Mouse (Mus musculus) liver, embryonic 16.5 days (tissue): ENCODE data around the gene Tcf20. TPM values are rescaled to one million over a fixed set of nuclear protein-coding genes. Genes with fewer than 3 reads are reported as not detected.

Source experiments
- ATAC-seq: fragments of 200-750 bp; cut with Nextera tagmentation; 2 replicates; pipeline ENCODE4 v1.8.0; 2017; ENCODE audit warnings: low read depth, mild to moderate bottlenecking, moderate number of reproducible peaks, moderate library complexity
- H3K27ac ChIP-seq: fragments of 300-500 bp; sonication (generic); 2 replicates; pipeline ENCODE4 v1.5.1; 2014; ENCODE audit warnings: mild to moderate bottlenecking, low read length
- H3K27me3 ChIP-seq: fragments of 300-500 bp; sonication (generic); 2 replicates; pipeline ENCODE4 v1.6.1; 2014; ENCODE audit warnings: low read depth, low read length, mixed read lengths; ENCODE audit not compliant: control insufficient read depth, insufficient read depth
- H3K36me3 ChIP-seq: fragments of 300-500 bp; sonication (generic); 2 replicates; pipeline ENCODE4 v1.6.1; 2014; ENCODE audit warnings: mild to moderate bottlenecking; ENCODE audit not compliant: control insufficient read depth, insufficient read depth
- H3K4me1 ChIP-seq: fragments of 300-500 bp; sonication (generic); 2 replicates; pipeline ENCODE4 v1.6.1; 2014; ENCODE audit warnings: low read depth, low read length, mixed read lengths; ENCODE audit not compliant: control insufficient read depth
- H3K4me2 ChIP-seq: fragments of 300-500 bp; sonication (generic); 2 replicates; pipeline ENCODE4 v1.6.1; 2014; ENCODE audit warnings: low read depth, low read length, mixed read lengths
- H3K4me3 ChIP-seq: fragments of 300-500 bp; sonication (generic); 2 replicates; pipeline ENCODE4 v1.5.1; 2014; ENCODE audit warnings: low read depth, mild to moderate bottlenecking, low read length
- H3K9ac ChIP-seq: fragments of 300-500 bp; sonication (generic); 2 replicates; pipeline ENCODE4 v1.6.1; 2014; ENCODE audit warnings: low read depth, low read length
- H3K9me3 ChIP-seq: fragments of 300-500 bp; sonication (generic); replicated peaks from 2 replicates; pipeline ENCODE4 v1.6.1; 2016; ENCODE audit warnings: low read length; ENCODE audit not compliant: control insufficient read depth
- WGBS: fragments of 180-500 bp; shearing (Covaris S2); extraction: QIAGEN DNeasy Blood & Tissue Kit; methylation state at CpG from one replicate; pipeline ENCODE4 v1.1.7; 2014; ENCODE audit not compliant: insufficient replicate concordance; 5-methylcytosine and 5-hydroxymethylcytosine counted together
- polyA plus RNA-seq: library from polyadenylated mRNA; unstranded; fragments of >200 nt; fragmentation: Nextera tagmentation; extraction: Ambion mirVana; gene quantifications from 2 replicates; pipeline ENCODE4 v1.2.1, GENCODE M21; 2015

Gene Tcf20
- polyA plus RNA-seq, 1 experiment from 2014 or later: 2.1 TPM

- 51% methylated on average over 7 of the region's 7 CpGs for whole genome bisulfite sequencing
- no peak for ATAC-seq
Observed at GRCm38 (mm10) chr15:82904526-82904925, 83.1 kb downstream of the Tcf20 start.

DNA sequence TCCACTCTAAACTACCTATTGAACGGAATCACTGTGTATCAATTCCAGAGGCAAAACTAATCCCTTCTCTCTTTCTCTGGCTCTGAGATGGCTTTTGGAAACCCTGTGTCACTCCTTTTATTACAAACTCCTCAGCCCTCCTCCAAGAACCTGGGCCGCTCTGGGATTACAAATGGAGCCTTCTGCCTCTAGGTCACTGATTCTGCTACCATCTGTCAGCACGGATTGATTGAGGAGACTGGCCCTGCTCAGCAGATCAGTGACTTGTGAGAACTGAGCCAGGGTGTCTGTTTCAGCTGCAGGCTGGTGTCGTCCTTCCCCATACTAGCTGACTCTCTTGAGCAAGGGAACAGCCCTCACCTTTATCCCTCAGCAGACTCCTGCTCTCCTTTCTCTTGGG, 85.2 kb downstream of the Tcf20 start:
- ATAC-seq: no peak
- 63% methylated on average over 4 of the region's 4 CpGs for WGBS
- H3K4me1 ChIP-seq: peaks cover 14% of the 10 kb centered on the region

More at GRCm38 (mm10) chr15:82904526-82904925, 83.1 kb downstream of the Tcf20 start:
- no peak overlapping the region for H3K27ac ChIP-seq
- H3K4me2 ChIP-seq: no peak overlapping the region
- H3K9ac ChIP-seq: no peak overlapping the region
- no peaks in the 10 kb centered on the region for H3K27me3 ChIP-seq
- H3K4me3 ChIP-seq: no peak overlapping the region
- no peaks in the 10 kb centered on the region for H3K9me3 ChIP-seq
- peaks cover 6% of the 10 kb centered on the region for H3K4me1 ChIP-seq
- no peaks in the 10 kb centered on the region for H3K36me3 ChIP-seq

DNA sequence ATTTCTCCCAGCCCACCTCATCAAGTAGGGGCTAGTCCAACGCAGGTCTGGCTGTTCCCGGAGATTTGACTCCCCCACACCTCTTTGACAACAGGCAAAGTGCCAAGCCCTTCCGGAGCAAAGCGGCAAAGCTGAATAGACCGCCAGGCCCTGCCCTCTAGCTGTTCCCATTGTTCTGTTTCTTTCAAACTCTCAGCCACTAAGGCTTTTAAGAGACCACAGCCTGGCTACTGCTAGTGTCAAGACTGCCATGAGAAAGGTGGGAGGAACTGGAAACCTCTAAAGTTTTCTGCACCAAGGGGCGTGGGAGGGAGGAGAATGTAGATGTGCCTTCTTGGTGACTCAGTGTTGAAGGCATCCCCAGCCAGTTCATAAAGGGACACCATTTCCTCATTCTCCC, 86.4 kb downstream of the Tcf20 start:
- H3K9ac ChIP-seq: no peak overlapping the region
- no peak for ATAC-seq
- no peaks in the 10 kb centered on the region for H3K27me3 ChIP-seq
- 56% methylated on average over 6 of the region's 6 CpGs for WGBS
- no peak overlapping the region for H3K4me3 ChIP-seq
- H3K4me2 ChIP-seq: no peak overlapping the region
- H3K4me1 ChIP-seq: peaks cover 15% of the 10 kb centered on the region
- H3K36me3 ChIP-seq: no peaks in the 10 kb centered on the region
- no peaks in the 10 kb centered on the region for H3K9me3 ChIP-seq
- no peak overlapping the region for H3K27ac ChIP-seq

More for the DNA sequence above, 85.2 kb downstream of the Tcf20 start:
- Histone ChIP-seq H3K27ac (no peak overlapping the region), H3K27me3 (no peaks in the 10 kb centered on the region), H3K36me3 (no peaks in the 10 kb centered on the region), H3K9me3 (no peaks in the 10 kb centered on the region), H3K4me2 (no peak overlapping the region), H3K4me3 (no peak overlapping the region), H3K9ac (no peak overlapping the region)

DNA sequence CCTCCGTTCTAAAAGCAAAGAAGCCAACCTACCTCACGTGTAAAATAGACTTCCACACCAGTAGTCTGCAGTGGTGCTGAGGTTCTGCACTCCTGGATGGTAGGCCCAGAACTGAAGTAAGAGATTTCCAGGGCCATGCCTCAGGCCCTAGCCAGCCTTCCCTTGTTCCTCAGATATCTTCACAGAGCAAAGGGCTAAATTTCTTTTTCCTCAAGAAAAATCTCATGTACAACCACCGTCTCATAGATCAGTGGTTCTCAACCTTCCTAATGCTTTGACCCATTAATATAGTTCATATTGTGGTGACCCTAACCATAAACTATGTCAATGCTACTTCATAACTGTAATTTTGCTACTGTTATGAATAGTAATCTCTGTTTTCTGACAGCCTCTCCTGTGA, 87.3 kb downstream of the Tcf20 start:
- Histone ChIP-seq H3K9me3 (no peaks in the 10 kb centered on the region), H3K27me3 (no peaks in the 10 kb centered on the region), H3K27ac (no peak overlapping the region), H3K4me1 (peaks cover 18% of the 10 kb centered on the region), H3K9ac (no peak overlapping the region; the same call in 1 of the 2 replicates), H3K4me3 (no peak overlapping the region), H3K4me2 (peak overlapping the region; percentile 93), H3K36me3 (no peaks in the 10 kb centered on the region)
- 21% methylated on average over 3 of the region's 3 CpGs for WGBS
- no peak for ATAC-seq

GRCm38 (mm10) chr15:82899676-82900301, 87.9 kb downstream of the Tcf20 start:
- peak; percentile 92 for ATAC-seq
- H3K4me3 ChIP-seq: peak overlapping the region; percentile 97
- peaks cover 18% of the 10 kb centered on the region for H3K4me1 ChIP-seq
- H3K36me3 ChIP-seq: no peaks in the 10 kb centered on the region
- 2% methylated on average over 43 of the region's 56 CpGs for WGBS
- peak overlapping the region; percentile 95 for H3K9ac ChIP-seq
- no peaks in the 10 kb centered on the region for H3K27me3 ChIP-seq
- peak overlapping the region; percentile 91 for H3K27ac ChIP-seq
- H3K9me3 ChIP-seq: no peaks in the 10 kb centered on the region
- H3K4me2 ChIP-seq: peak overlapping the region; percentile 93

DNA sequence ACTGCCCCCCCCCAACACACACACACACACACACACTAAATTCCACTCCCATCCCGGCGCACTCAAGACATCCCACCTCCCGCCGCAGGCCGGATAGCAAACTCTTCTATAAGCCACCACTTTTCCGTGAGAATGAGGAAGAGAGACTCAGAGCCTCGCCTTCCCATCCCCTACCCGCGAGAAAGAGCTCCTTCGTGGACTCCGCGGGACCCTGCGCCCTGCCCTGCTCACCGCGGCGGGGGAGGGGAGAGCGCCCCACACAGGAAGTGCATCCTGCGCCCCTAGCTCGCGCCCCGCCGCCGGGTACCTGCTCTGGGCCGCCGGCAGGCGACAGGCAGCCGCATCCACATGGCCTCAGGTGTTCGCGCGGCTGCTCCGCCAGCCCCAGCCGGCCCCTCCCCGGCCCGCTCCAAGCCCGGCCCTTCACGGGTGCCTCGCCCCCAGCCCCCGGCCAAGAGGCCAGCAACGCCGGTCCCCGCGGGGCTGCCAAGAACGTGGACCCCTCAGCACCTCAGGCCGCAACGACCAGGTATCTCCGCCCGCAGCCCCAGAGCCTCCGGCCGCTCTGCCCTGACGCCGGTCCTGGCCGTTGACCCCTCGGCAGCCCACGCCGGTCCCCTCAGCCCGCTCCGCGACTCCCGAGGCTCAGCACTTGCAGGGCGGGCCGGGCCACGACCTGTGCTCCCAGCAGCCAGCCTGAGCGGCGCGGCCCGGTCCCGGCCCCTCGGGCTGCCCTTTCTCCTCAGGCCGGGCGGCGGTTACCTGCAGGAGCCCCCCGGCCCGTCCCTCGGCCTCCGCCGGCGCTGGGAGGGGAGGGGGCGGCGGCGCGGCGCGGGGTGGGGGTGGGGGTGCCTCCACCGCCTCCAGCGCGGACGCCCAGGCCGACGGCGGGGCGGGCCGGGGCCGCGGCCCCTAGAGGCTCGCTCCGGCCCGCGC, 88.7 kb downstream of the Tcf20 start:
- H3K4me3 ChIP-seq: peak overlapping the region; percentile 97
- peak; percentile 69 for ATAC-seq
- no peaks in the 10 kb centered on the region for H3K9me3 ChIP-seq
- peak overlapping the region; percentile 93 for H3K4me2 ChIP-seq
- peaks cover 18% of the 10 kb centered on the region for H3K4me1 ChIP-seq
- WGBS: under 1% methylated on average over 78 of the region's 98 CpGs
- no peaks in the 10 kb centered on the region for H3K36me3 ChIP-seq
- no peaks in the 10 kb centered on the region for H3K27me3 ChIP-seq
- H3K27ac ChIP-seq: peak overlapping the region; percentile 91
- H3K9ac ChIP-seq: peak overlapping the region; percentile 95

- Histone ChIP-seq H3K4me2 (peak overlapping the region; percentile 93), H3K4me1 (peaks cover 18% of the 10 kb centered on the region), H3K4me3 (peak overlapping the region; percentile 97), H3K36me3 (no peaks in the 10 kb centered on the region), H3K27ac (peak overlapping the region; percentile 91), H3K27me3 (no peaks in the 10 kb centered on the region), H3K9ac (peak overlapping the region; percentile 95), H3K9me3 (no peaks in the 10 kb centered on the region)
- 24% methylated on average over 11 of the region's 11 CpGs for WGBS
- ATAC-seq: no peak
Observed at GRCm38 (mm10) chr15:82898141-82898739, 89.4 kb downstream of the Tcf20 start.

DNA sequence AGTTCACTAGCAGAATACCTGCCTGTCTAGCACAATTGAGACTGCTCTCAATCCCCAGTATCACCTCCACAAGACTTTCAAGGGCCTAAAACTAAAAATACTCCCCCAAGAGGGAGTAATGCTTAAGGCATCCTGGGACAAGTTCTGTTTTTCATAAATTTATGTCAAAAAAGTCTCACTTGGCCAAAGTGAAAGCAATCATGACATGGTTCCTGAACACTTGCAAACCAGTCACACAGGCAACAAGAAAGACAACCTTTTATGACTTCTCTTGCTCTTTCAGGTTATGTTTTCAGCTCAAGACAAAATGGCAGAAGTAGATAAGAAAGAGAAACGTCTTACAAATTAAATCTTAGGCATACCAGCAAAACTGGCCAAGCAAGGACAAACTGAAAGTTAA, 91.3 kb downstream of the Tcf20 start:
- Histone ChIP-seq H3K4me2 (no peak overlapping the region), H3K4me1 (peaks cover 20% of the 10 kb centered on the region), H3K4me3 (no peak overlapping the region), H3K27ac (no peak overlapping the region), H3K9ac (no peak overlapping the region), H3K27me3 (no peaks in the 10 kb centered on the region), H3K36me3 (no peaks in the 10 kb centered on the region), H3K9me3 (no peaks in the 10 kb centered on the region)
- WGBS: 19% methylated on average over 1 of the region's 1 CpGs
- ATAC-seq: no peak

GRCm38 (mm10) chr15:82890470-82890869, 97.2 kb downstream of the Tcf20 start:
- no peak overlapping the region for H3K4me2 ChIP-seq
- H3K27me3 ChIP-seq: no peaks in the 10 kb centered on the region
- no peak overlapping the region for H3K9ac ChIP-seq
- ATAC-seq: no peak
- no peaks in the 10 kb centered on the region for H3K36me3 ChIP-seq
- no peak overlapping the region for H3K27ac ChIP-seq
- no peak overlapping the region for H3K4me3 ChIP-seq
- peaks cover 4% of the 10 kb centered on the region for H3K4me1 ChIP-seq
- no peaks in the 10 kb centered on the region for H3K9me3 ChIP-seq
